Mouse (Mus musculus) bone marrow macrophage, adult 2 months (primary cell): ENCODE data around the gene Coq10a.

Experiments used
- CTCF ChIP-seq: IDR thresholded peaks from 2 replicates; pipeline ENCODE4 v1.5.1; 2012; ENCODE audit warnings: low read depth, mild to moderate bottlenecking, low read length, moderate library complexity
- POLR2A ChIP-seq: IDR thresholded peaks from 2 replicates; pipeline ENCODE4 v1.6.1; 2012; ENCODE audit warnings: mild to moderate bottlenecking, low read depth, low read length, borderline replicate concordance

- peak; percentile 15; the same call in 1 of the 2 replicates for TF ChIP-seq CTCF
- no peak for TF ChIP-seq POLR2A
These were observed 41.2 kb downstream of the Coq10a start for GRCm38 (mm10) chr10:128327610-128328009.
